8 mouse cellular contexts compared by ENCODE assay signal in genomic region chr4:40852249-40852781, GRCm38 (mm10). TPM values are rescaled to one million over a fixed set of nuclear protein-coding genes. Genes with fewer than 3 reads are reported as not detected.
DNase-seq lines count a peak whose midpoint lies in the region; ATAC-seq and TF ChIP-seq lines count a peak whose summit lies in the region.

No protein-coding gene starts in this region.

- no peaks in the 10 kb centered on the region for H3K27me3 ChIP-seq in heart, embryonic 16.5 days (ENCODE audit: control insufficient read depth, insufficient read depth, low read length)
- no peaks in the 10 kb centered on the region for H3K27me3 ChIP-seq in neural tube, embryonic 13.5 days

- DNase-seq in lung, adult 2 months, result peak; percentile 52
- no peak for DNase-seq in lung, postnatal 14 days
- DNase-seq in embryo, embryonic 9.5 days (ENCODE audit: extremely low spot score), result peak; percentile 29
- DNase-seq in kidney, postnatal 36 days, result peak; percentile 75 to 79
- DNase-seq in left cerebral cortex, adult 11 months (ENCODE audit: low spot score), result no peak
- DNase-seq in cerebellum, postnatal 25 days, result no peak

- TF ChIP-seq POLR2A in lung, adult 2 months (IDR thresholded peaks at IDR 0.05; ENCODE audit: borderline replicate concordance, extremely low read depth, low read depth, low read length), result no peak

- H3K4me2 ChIP-seq in heart, embryonic 16.5 days (ENCODE audit: low read depth, low read length), result peak overlapping the region; percentile 89
- H3K4me2 ChIP-seq in neural tube, embryonic 13.5 days, result peak overlapping the region; percentile 67

- peaks cover 20% of the 10 kb centered on the region; the same call in 1 of the 2 replicates for H3K4me1 ChIP-seq in lung, adult 2 months (ENCODE audit: control insufficient read depth, insufficient read depth, low read length)
- peaks cover 43% of the 10 kb centered on the region for H3K4me1 ChIP-seq in heart, embryonic 16.5 days (ENCODE audit: control insufficient read depth, insufficient read depth, low read length)
- H3K4me1 ChIP-seq in neural tube, embryonic 13.5 days (replicated peaks), result peaks cover 44% of the 10 kb centered on the region

- TF ChIP-seq CTCF in lung, adult 2 months (IDR thresholded peaks at IDR 0.05; ENCODE audit: insufficient read depth, low read length), result no peak

- peak overlapping the region; percentile 97 for H3K27ac ChIP-seq in heart, embryonic 16.5 days (ENCODE audit: low read length)
- peak overlapping the region; percentile 7; the same call in 1 of the 2 replicates for H3K27ac ChIP-seq in neural tube, embryonic 13.5 days (replicated peaks)

- peak; percentile 20 for ATAC-seq in heart, embryonic 16.5 days (replicated peaks; ENCODE audit: extremely low read depth, insufficient read depth, low FRiP score)
- ATAC-seq in neural tube, embryonic 13.5 days (ENCODE audit: low read depth), result no peak

- 3% methylated on average over 5 of the region's 5 CpGs for WGBS in lung, adult 2 months
- WGBS in heart, embryonic 16.5 days, result 7% methylated on average over 5 of the region's 5 CpGs
- 39% methylated on average over 5 of the region's 5 CpGs for WGBS in neural tube, embryonic 13.5 days

- H3K4me3 ChIP-seq in lung, adult 2 months (replicated peaks; ENCODE audit: extremely low read depth, low read depth, low read length), result peak overlapping the region; percentile 95
- H3K4me3 ChIP-seq in heart, embryonic 16.5 days (ENCODE audit: low read length), result peak overlapping the region; percentile 75
- H3K4me3 ChIP-seq in neural tube, embryonic 13.5 days, result peak overlapping the region; percentile 78

- peak overlapping the region; percentile 90 for H3K9ac ChIP-seq in heart, embryonic 16.5 days (ENCODE audit: low read length)
- H3K9ac ChIP-seq in neural tube, embryonic 13.5 days, result peak overlapping the region; percentile 86

- no peaks in the 10 kb centered on the region for H3K36me3 ChIP-seq in heart, embryonic 16.5 days (ENCODE audit: control insufficient read depth, insufficient read depth)
- no peaks in the 10 kb centered on the region for H3K36me3 ChIP-seq in neural tube, embryonic 13.5 days

- H3K9me3 ChIP-seq in heart, embryonic 16.5 days (replicated peaks; ENCODE audit: control insufficient read depth, low read length), result no peaks in the 10 kb centered on the region
- H3K9me3 ChIP-seq in neural tube, embryonic 13.5 days, result no peaks in the 10 kb centered on the region

RNA-seq across cellular contexts. Expression of gene B4galt1, which starts 1.5 kb away (rescaled TPM):
- polyA plus RNA-seq in lung, adult 2 months (2012; rRNA removed), result 44.6 and 47.7 TPM in 2 replicates
- polyA plus RNA-seq in heart, embryonic 16.5 days (2015; fragmentation: Nextera tagmentation; extraction: Ambion mirVana), result 54.5 and 61.5 TPM in 2 replicates
- 10.2 and 12.1 TPM in 2 replicates for polyA plus RNA-seq in neural tube, embryonic 13.5 days (2015; fragmentation: Nextera tagmentation; extraction: Ambion mirVana)

Comparison
In these comparisons a context has a peak if more than half of its experiments do, and no peak if none do; other contexts are left out.
1. DNase-seq: peak in lung, adult 2 months (single experiment), embryo, embryonic 9.5 days (single experiment) and kidney, postnatal 36 days (2 of 2); none in lung, postnatal 14 days (single experiment), left cerebral cortex, adult 11 months (single experiment) and cerebellum, postnatal 25 days (0 of 2).
2. Peak in every context shown above with its lines, with median percentiles within 50 percentile points of each other: H3K4me3 ChIP-seq.